Mouse (Mus musculus) right cerebral cortex, postnatal 36 days (tissue): ENCODE results near the gene Itpk1.

Experiments used
- DNase-seq, 2 experiments: peaks; one replicate each; pipeline ENCODE4 v3.0.0; 2022; ENCODE audit warnings: low spot score in 2 of 2, mixed read lengths in 1 of 2

The Itpk1 gene

DNA sequence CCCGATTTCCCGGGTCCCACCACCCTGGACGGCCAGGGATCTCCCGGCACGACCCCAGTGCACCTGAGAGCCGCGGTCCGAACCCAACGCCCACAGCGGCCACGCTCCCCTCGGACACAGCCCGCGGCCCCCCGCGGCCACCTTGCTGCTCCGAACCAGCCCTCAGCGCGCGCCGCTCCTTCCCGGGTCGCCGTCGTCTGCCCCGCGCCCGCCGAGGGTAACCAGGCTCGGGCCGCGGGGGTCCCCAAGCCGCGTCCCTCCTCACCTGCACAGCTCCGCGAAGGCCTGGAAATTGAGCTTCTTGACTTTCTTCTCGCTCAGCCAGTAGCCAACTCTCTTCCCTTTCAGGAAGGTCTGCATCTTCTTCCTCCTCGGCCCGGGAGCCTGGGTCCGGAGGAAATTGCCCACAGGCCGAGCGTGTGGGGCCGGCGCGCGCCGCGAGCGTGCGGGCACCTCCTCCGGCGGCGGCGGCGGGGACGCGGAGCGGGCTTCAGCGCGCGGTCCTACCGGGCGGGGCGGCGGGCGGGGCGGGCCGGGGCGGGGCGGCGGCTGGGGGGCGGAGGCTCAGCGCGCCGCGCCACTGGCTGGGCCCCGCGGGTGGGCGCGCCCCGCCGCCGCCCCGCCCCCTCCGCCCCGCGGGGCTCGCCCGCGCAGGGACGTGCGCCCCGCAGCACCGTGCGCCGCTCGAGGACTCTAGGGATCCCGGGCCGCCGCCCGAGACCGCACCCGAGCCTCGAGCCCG is at the start of gene Itpk1:
Gene Itpk1, minus strand, starts transcription at position 474 of the 742 bp plus-strand sequence.
- DNase-seq: peak in 1 of 2 experiments; percentile 42

DNA sequence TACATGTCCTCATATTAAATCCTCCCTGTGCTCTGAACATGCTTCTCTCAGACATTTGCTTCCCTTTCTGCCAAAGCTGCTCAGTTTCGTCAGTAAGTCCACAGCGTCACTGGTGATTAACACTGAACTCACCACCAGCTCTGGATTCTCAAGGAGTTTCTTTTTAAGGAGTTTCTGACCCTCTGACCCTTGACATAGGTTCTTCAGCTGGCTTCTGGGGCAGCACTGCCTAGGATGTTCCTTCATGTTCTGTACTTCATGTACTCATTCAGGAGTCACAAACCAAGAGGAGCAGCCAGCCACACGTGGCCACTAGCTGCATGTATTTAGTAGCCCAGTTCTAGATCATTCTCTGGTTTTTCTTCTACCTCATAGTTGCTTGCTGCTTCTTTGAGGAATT is 43.5 kb upstream of the Itpk1 start:
- DNase-seq: no peak

DNA sequence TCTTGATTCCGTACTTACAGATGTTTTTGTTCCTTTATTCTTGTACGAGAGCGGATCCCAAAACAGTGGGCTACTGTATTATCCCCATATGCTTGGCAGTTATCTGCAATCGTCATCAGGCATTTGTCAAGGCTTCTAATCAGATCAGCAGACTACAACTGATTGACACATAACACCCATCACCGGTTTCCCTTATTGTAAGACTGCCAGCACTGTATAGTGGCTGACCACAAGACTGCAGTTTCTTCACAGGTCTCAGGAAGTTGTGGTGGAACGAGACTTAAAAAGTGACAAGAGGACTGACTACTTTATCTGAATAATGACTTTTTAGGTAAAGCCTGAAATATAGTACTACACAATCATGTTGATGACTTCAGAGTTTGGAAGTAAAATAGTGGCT is 40.1 kb upstream of the Itpk1 start:
- no peak for DNase-seq

DNA sequence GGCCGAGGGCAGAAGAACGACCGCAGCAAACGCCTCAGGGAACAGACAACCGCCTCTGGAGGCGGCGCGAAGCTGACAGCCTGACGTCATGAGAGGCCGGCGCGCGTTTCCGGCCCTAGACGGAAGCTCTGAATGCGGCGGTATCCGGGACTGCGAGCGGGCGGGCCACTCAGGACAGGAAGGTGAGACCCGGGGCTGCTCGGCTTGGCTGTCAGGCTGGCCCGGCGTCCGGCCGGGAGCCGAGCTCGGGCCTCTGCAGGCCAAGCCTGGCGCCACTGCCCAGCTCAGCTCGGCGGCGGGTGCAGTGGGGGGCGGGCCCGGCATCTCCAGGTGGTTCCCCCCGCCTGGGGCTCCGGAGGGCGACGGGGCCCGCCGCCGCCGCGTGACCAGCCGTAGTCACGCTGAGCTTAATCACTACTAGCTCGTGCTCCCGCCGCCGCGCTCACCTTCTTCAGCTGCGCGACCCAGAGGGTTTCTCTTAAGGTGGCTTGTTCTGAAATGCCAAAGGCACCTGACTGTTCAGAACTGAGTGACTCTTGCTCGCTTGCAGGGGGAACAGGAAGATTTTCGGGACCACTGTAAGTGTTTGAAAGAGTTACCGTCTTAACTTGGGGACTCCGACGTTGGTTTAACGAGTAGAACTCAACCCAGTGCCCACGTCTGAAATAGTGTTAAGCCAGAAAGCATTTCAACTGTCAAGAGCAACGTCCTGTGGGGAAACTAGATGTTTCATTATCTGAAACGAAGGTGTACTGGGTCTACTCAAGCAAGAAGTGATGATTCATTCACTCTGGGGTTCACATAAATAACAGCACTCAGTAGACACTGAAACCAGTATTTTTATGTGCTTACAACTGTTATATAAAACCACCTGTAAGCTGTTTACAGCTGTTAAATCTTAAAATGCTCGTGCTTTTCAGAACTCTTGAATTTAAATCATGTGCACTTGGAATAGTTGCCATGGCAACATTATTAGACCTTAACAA is 39.2 kb upstream of the Itpk1 start, which contains the start of the genes Moap1 and Tmem251:
Gene Moap1, minus strand, starts transcription at position 73 of the 986 bp plus-strand sequence.
Gene Tmem251, plus strand, starts transcription at position 174 of the 986 bp plus-strand sequence.
- peak; percentile 89 to 91 for DNase-seq

DNA sequence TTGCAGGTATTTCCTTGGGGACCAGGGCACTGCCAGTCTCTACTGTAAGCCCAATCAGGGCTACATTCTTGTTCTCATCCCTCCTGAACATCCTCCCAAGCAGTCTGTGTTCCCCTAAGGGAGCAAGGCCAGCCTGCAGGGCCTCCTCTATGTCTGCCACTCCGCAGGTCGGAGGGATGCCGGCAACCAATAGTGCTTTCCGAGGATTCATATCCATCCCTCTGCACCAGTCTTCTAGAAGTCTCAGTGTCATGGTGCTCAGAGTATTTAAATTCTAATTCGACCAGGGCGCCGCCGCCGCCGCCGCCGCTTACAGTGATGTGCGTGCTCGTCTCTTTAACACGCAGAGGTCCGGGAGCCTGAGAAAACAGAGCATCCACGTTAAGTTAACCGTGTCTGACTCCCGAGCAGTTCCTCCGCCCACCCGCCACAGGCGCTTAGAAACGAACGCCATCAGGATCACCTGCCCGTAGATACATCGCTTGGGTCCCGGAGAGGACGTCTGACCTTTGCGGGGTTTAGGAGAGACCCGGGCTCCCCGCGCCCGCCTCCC is 38.4 kb upstream of the Itpk1 start:
- no peak for DNase-seq

DNA sequence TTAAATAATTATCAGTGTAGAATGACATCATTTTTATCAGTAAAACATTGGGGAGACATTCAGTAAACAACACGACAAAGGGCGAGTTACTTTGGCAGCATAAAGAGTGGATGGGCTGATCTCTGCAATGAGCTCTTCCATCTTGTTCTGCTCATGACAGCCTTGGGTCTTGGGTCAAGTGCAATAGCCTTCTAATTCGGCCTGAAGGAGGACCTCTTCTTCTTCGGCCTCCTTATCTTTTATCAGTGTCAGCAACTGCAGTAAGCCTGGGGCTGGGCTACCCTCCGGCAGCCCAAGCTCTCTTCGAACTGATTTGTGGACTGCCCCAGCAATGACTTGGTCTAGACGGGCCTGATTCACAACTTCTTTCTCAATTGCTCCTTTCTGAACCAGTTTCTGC is 37.3 kb upstream of the Itpk1 start:
- no peak for DNase-seq

DNA sequence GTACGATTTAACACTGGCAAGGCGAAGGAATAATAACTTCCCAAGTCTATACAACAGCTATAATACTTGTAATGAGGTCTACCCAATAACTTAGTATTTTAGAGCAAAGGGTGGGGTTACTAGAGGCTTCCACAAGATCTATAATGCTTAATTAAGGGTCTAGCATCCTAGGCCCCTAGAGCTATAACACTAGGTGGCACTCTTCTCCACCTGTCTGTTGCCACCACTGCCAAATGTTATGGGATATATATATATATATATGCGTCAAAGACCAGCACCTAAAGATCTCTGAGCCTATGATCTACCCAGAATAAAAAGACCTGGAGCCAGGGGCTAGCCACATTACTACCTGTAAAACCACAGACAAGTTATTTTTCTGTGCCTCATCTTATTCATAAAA is 35.6 kb upstream of the Itpk1 start:
- no peak for DNase-seq

DNA sequence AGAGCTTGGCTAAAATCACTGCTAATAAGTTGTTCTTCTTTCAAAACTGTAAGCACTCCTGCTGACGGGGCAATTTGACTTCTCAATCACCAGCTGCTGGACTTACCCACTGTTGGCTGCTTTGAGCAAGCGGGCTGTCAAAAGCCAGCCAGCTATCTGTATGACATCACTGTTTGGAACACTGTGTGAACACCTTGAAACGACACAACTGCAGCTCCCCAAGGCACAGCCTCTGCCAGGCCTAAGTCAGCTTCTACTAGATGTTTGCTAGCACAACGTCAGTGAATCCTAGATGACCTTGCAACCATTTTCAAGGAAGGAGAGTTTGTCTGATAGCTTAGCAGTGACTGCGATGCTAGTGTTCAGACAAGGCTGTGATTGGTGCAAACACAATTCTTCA is 34.4 kb upstream of the Itpk1 start:
- DNase-seq: no peak

DNA sequence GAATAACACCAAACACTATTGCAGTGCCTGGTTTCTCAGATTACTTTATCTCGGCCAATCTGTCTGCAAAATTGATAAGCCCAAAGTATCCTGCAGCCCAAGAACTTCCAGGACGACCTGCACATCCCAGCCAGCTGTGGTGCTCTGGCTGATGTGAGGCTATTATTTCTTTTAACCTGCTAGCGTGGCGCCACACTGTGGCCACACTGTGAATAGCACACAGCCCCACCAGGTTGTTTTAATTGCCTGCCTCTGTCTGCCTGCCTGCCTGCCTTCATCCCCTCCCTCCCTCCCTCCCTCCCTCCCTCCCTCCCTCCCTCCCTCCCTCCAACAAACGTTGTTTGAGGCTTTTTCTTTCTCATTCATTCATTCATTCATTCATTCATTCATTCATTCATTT is 28.7 kb upstream of the Itpk1 start:
- DNase-seq: no peak

DNA sequence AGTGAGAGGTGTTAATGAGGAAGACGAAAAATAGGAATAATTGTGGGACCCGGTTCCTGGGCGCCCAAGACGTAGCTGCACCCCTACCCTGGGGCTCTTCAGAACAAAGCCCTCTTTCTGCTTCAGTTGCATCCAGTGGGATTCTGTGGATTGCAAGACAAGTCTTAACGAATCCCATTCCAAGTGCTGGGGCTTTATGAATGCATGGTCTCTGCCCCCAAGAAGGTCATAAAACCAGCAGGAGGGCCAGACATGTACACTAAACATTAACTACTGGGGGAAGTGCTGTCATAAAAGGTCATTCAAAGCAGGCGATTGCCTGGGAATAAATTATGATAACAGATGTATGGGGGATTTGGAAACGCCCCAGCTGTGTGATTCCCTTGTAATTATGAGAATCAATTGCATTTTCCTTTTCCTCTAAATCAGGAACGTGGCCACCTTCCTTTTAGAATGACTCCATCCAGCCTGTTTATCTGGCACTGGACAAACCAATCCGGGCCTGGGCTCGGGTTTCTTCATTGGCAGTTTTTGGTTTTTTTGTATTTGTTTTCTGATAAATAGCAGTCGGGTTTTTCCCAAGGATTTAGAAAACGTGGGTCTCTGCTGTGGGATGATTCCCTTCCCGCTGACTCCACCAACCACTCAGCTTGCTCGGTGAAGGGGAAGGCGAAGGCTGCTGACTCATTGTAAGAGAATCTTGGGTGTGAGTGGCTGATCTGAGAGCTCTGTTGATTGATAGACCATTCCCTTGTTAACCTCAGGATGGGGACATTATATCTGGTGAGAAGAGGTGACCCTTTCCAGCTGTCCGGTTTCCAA is 26.3 kb upstream of the Itpk1 start:
- no peak for DNase-seq

DNA sequence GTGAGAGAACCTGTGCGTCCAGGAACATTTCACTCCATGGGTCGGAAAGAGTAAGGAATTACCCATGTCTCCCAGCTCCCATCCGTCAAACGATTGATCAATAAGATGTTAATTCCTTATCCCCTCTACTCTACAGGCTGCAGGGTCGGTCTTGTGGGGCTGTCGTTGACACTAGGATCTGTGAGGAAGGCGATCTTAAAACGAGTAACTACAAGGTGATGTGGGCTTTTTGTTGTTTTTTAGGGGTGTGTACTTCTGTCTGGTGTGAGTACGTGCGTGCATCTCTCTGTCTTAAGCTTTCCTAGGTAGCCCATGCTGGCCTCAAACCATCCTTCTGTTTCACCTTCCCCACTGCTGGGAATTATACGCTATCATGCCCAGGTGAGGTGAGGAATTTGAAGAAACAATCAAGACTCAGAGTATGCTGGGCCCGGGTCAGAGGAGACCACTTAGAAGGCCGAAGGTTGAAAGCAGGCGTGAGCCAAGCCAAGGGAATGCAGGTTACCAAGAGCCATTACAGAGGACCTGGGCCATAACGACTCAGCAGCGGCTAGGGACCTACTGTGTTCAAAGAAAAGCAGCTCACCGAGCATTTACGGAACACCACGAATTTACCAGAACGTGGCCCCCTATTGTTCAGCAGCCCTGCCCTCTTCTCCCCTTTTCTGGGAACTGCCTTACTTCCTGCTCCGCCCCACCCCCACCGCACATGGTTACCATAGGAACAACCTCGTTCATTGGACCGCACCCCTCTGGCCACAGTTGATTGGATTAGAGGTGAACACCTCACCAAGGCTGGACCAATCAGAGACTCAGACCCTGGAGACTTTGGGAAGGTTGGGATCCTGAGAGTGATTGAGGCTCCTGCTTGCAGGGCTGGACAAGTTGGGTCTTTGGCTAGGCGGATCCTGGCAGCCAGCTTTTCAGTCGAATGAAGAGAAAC is 25.4 kb upstream of the Itpk1 start:
- DNase-seq: peak; percentile 65 to 74

DNA sequence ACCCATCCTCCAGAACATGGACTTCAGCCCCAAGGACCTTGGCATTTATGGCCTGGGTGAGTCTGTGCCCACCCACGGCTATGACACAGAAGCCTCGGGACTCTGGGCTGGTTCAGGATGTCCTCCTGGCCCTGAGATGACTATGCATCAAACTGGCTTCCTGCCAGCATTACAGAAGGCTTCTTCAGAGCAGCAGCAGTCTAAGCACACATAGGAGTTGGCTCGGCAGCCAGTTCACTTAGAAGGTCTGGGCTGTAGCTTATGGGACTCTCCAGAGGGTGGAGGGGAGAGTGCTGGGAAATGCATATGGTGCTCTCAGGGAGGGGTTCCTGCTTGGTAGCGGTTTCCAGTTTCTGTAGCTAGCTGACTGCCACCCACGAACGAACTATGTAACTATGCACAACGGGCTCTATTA is 21.0 kb upstream of the Itpk1 start:
- no peak for DNase-seq

DNA sequence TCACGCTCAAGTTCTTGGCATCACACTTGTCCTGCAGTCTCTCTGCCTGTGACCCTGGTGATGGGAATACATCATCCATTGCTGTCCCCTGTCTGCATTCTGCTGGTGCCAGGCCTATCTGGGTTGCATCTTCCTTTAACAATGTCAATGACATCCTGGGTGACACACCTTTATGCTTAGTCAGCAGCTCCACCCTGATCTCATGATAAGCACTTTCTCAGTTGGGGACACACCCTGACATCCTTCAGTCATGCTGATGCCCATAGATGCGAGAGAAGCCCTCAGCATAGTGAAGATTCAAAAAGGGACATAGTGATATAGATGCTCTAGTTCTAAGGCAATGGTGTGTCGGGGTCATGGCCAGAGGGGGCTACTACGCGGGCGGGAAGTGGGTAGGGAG is 20.4 kb upstream of the Itpk1 start:
- DNase-seq: no peak

DNA sequence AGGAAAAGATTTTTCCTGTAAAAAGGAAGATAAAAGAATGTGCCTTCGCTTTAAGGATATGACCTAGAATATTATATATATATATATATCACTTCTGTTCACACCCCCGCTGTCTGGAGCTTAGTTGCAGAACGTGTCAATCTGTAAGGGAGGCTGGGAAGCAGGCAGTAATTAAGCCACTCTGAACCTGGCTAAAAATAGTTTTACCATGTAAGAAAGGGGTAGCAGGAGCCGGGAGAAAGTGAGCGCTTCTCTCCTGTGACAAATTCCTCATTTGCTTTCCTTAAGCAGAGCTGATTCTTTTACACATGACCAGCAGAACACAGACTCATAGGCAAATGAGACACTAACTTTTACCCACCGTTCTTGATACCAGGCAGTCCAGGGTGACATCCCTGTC is 19.1 kb upstream of the Itpk1 start:
- peak in 1 of 2 experiments; percentile 69 for DNase-seq

DNA sequence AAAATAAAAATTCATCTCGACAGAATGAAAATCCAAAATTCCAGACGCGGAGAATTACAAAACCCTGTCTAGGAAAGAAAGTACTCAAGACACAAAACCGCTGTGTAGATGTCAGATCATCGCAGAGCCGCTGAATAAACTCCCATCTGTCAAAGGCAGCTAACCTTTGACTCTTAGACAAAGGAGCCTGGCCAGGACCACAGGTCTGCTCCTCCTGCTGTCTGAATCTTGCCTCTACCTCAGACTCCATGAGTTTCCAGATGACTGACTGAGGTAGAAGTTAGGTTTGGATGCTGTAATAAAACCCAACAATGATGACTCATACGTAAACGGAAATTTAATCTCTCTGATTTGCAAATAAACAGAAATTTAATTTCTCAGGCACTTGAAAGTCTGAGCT is 18.2 kb upstream of the Itpk1 start:
- DNase-seq: no peak

DNA sequence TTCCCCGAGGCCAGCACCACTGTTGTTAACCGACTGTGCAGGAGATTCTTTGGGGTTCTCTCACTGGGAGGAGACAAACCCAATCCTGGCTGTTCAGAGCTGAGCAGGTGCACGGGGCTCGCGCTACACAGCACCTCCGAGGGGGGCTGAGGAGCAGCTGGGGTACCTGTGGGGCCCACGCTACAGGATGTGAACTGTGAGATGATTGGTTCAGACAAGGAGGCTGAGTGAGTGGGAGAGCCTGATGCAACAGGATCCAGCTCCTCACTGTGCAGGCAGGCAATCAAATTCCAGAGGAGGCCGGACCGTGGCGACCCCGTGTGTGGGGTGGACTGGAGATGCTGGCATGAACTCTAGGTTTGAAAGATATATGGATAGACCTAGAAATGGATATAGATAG is 17.7 kb upstream of the Itpk1 start:
- no peak for DNase-seq

DNA sequence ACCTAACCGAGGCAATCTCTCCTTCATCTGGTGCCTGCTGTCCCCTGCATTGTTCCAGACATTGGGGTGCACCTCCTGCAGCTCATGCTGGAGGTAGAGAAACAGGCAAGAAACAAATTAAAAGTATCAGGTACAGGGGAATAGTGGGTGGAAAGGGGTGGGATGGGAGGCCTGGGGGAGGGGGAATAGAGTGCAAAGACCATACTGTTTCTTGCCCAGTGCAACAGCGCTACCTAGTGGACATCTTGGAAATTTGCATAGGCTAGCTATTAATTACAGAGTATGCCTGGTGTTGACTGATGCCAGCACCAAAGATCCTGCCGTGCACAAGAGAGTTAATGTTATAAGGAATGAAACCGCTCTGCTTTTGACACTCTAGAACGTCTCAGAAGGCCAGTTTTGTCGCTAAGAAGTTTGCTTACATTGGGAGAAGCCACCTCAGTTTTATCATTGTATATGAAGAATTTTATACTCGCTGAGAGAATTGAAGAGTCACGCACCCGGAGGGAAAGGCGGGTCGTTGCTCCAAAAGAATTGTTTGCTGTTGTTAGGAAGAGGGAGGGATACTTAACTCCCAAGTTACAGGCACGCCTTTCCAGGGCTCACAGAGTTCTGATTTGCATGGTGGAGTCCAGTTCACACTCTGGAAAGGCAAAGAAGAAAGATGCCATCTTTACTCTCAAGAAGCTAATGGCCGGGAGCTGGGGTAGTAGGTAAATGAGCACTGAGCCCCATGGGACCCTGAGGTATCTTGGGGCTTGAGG is 15.0 kb upstream of the Itpk1 start:
- DNase-seq: no peak

DNA sequence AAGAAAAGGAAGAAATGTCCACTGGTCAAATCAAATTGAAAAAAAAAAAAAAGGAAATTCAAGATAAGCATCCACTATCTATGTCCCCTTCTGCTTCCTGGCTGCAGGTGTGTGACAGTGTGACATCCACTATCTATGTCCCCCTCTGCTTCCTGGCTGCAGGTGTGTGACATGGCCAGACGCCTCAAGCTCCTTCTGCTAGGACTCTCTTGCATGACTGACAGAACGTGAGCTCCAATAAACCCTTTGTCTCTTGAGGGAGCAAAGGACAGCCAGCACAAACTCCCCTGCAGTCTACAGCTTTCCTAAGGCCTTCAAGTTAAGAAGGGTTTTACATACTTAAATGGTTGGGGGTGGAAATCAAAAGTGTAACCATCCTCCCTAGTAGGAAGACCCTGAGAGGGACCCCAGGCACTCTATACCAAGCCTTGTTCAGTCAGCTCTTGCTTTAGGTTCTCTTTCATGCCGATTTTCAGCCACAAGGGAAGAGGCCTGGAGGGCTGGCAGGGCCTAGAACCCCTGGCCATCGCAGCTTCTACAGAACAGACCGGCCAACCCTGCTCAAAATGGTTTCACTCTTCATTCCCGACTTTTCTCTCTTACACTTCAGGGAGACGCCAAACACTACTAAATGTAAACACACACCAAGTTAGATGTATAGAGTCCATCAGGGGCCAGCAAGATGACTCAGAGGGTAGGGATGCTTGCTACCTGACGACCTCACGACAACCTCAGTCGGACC is 10.1 kb upstream of the Itpk1 start:
- no peak for DNase-seq

DNA sequence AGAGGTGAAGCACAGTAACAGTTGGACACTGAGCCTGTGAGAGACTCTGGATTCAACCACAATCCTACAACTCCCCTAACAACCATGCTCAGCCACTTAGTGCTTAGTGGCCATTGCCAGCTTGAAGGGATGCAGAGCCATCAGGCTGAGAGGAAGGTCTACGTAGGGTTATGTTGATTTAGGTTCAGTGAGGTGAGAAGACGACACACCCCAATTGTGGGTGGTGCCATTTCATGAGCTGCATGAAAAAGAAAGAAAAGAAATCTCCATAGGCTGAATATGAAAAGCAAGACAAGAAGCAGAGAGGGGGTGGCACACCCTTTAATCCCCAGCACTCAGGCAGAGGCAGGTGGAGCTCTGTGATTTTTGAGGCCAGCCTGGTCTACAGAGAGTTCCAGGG is 9.4 kb upstream of the Itpk1 start:
- DNase-seq: no peak
